Mouse (Mus musculus): ENCODE data around the gene Map2k4. TPM values are rescaled to one million over a fixed set of nuclear protein-coding genes. Genes with fewer than 3 reads are reported as not detected.

Gene Map2k4
- polyA plus RNA-seq, 1 experiment, result 70.0 TPM

- H3K9me3 ChIP-seq (replicated peaks; ENCODE audit: control insufficient read depth, insufficient read depth, low read length, poor library complexity, severe bottlenecking), result no peaks in the 10 kb centered on the region
- no peak overlapping the region for H3K9ac ChIP-seq (ENCODE audit: low read depth, poor library complexity, severe bottlenecking)
- TF ChIP-seq EP300 (IDR thresholded peaks at IDR 0.05; ENCODE audit: insufficient read depth, low read depth, low read length) (no peak), CTCF (IDR thresholded peaks at IDR 0.05; ENCODE audit: low read depth, low read length) (no peak), POLR2A (IDR thresholded peaks at IDR 0.05; ENCODE audit: insufficient read depth, low read length) (no peak)
- H3K27me3 ChIP-seq (ENCODE audit: control insufficient read depth, insufficient read depth, low read length, poor library complexity, severe bottlenecking), result no peaks in the 10 kb centered on the region
- no peaks in the 10 kb centered on the region for H3K36me3 ChIP-seq (ENCODE audit: control insufficient read depth, insufficient read depth, low read length, poor library complexity, severe bottlenecking)
- H3K27ac ChIP-seq (ENCODE audit: insufficient read depth, low read length), result no peak overlapping the region
- no peak overlapping the region for H3K4me3 ChIP-seq (ENCODE audit: low read depth, low read length)
- H3K4me1 ChIP-seq (ENCODE audit: control insufficient read depth, insufficient read depth, low read length), result no peaks in the 10 kb centered on the region
Observed at GRCm38 (mm10) chr11:65750546-65750945, 37.6 kb downstream of the Map2k4 start.

DNA sequence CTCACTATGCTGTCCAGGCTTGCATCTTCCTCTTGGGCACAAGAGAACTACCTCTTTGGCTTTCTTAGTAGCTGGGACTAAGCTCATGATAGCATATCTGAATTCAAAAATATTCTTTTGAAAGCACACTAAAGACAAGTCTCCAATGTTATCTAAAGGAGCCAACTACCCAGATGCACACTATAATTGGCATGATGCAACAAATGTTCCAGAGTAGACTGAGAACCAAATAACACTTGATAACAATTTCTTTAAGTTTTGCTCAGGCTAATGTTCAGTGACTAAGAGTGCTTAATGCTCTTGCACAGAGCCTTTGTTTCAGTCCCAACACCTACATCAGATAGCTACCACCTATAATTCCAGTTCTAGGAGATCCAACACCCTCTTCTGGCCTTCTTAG, 40.7 kb downstream of the Map2k4 start:
- H3K4me1 ChIP-seq (ENCODE audit: control insufficient read depth, insufficient read depth, low read length), result no peaks in the 10 kb centered on the region
- H3K9me3 ChIP-seq (replicated peaks; ENCODE audit: control insufficient read depth, insufficient read depth, low read length, poor library complexity, severe bottlenecking), result no peaks in the 10 kb centered on the region
- H3K27me3 ChIP-seq (ENCODE audit: control insufficient read depth, insufficient read depth, low read length, poor library complexity, severe bottlenecking), result no peaks in the 10 kb centered on the region
- H3K4me3 ChIP-seq (ENCODE audit: low read depth, low read length), result no peak overlapping the region
- no peak for TF ChIP-seq CTCF (IDR thresholded peaks at IDR 0.05; ENCODE audit: low read depth, low read length)
- TF ChIP-seq EP300 (IDR thresholded peaks at IDR 0.05; ENCODE audit: insufficient read depth, low read depth, low read length), result no peak
- TF ChIP-seq POLR2A (IDR thresholded peaks at IDR 0.05; ENCODE audit: insufficient read depth, low read length), result no peak
- no peaks in the 10 kb centered on the region for H3K36me3 ChIP-seq (ENCODE audit: control insufficient read depth, insufficient read depth, low read length, poor library complexity, severe bottlenecking)
- H3K27ac ChIP-seq (ENCODE audit: insufficient read depth, low read length), result no peak overlapping the region
- H3K9ac ChIP-seq (ENCODE audit: low read depth, poor library complexity, severe bottlenecking), result no peak overlapping the region

GRCm38 (mm10) chr11:65745707-65746333, 42.3 kb downstream of the Map2k4 start:
- no peak for TF ChIP-seq EP300 (IDR thresholded peaks at IDR 0.05; ENCODE audit: insufficient read depth, low read depth, low read length)
- TF ChIP-seq CTCF (IDR thresholded peaks at IDR 0.05; ENCODE audit: low read depth, low read length), result no peak
- TF ChIP-seq POLR2A (IDR thresholded peaks at IDR 0.05; ENCODE audit: insufficient read depth, low read length), result no peak
- Histone ChIP-seq H3K27ac (ENCODE audit: insufficient read depth, low read length) (no peak overlapping the region), H3K9me3 (replicated peaks; ENCODE audit: control insufficient read depth, insufficient read depth, low read length, poor library complexity, severe bottlenecking) (no peaks in the 10 kb centered on the region), H3K27me3 (ENCODE audit: control insufficient read depth, insufficient read depth, low read length, poor library complexity, severe bottlenecking) (no peaks in the 10 kb centered on the region), H3K4me1 (ENCODE audit: control insufficient read depth, insufficient read depth, low read length) (no peaks in the 10 kb centered on the region), H3K4me3 (ENCODE audit: low read depth, low read length) (no peak overlapping the region), H3K36me3 (ENCODE audit: control insufficient read depth, insufficient read depth, low read length, poor library complexity, severe bottlenecking) (no peaks in the 10 kb centered on the region), H3K9ac (ENCODE audit: low read depth, poor library complexity, severe bottlenecking) (no peak overlapping the region)

GRCm38 (mm10) chr11:65743866-65744265, 44.2 kb downstream of the Map2k4 start:
- no peaks in the 10 kb centered on the region for H3K9me3 ChIP-seq (replicated peaks; ENCODE audit: control insufficient read depth, insufficient read depth, low read length, poor library complexity, severe bottlenecking)
- H3K27me3 ChIP-seq (ENCODE audit: control insufficient read depth, insufficient read depth, low read length, poor library complexity, severe bottlenecking), result no peaks in the 10 kb centered on the region
- no peak overlapping the region for H3K27ac ChIP-seq (ENCODE audit: insufficient read depth, low read length)
- no peak overlapping the region for H3K9ac ChIP-seq (ENCODE audit: low read depth, poor library complexity, severe bottlenecking)
- no peak overlapping the region for H3K4me3 ChIP-seq (ENCODE audit: low read depth, low read length)
- no peaks in the 10 kb centered on the region for H3K4me1 ChIP-seq (ENCODE audit: control insufficient read depth, insufficient read depth, low read length)
- no peaks in the 10 kb centered on the region for H3K36me3 ChIP-seq (ENCODE audit: control insufficient read depth, insufficient read depth, low read length, poor library complexity, severe bottlenecking)
- no peak for TF ChIP-seq EP300 (IDR thresholded peaks at IDR 0.05; ENCODE audit: insufficient read depth, low read depth, low read length)
- no peak for TF ChIP-seq POLR2A (IDR thresholded peaks at IDR 0.05; ENCODE audit: insufficient read depth, low read length)
- no peak for TF ChIP-seq CTCF (IDR thresholded peaks at IDR 0.05; ENCODE audit: low read depth, low read length)

DNA sequence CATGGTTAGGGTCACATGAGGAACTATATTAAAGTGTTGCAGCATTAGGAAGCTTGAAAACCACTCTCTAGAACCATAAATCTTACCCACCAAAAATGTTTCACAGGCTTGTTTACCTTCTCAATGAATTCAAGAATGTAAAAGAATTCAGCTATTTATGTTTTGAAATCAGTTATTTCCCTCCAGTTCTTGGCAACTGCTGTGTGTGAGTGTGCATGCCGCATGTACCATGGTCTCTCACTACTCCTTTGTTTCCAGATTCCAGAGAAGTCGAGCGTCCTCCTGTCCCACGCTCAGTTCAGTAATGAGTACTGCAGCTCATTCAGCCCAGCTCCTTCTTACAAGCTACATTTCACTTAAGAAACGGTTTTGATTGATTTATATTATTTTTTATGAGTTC, 47.3 kb downstream of the Map2k4 start:
- Histone ChIP-seq H3K4me1 (ENCODE audit: control insufficient read depth, insufficient read depth, low read length) (no peaks in the 10 kb centered on the region), H3K27me3 (ENCODE audit: control insufficient read depth, insufficient read depth, low read length, poor library complexity, severe bottlenecking) (no peaks in the 10 kb centered on the region), H3K36me3 (ENCODE audit: control insufficient read depth, insufficient read depth, low read length, poor library complexity, severe bottlenecking) (no peaks in the 10 kb centered on the region), H3K4me3 (ENCODE audit: low read depth, low read length) (no peak overlapping the region), H3K9me3 (replicated peaks; ENCODE audit: control insufficient read depth, insufficient read depth, low read length, poor library complexity, severe bottlenecking) (no peaks in the 10 kb centered on the region), H3K9ac (ENCODE audit: low read depth, poor library complexity, severe bottlenecking) (no peak overlapping the region), H3K27ac (ENCODE audit: insufficient read depth, low read length) (no peak overlapping the region)
- TF ChIP-seq CTCF (IDR thresholded peaks at IDR 0.05; ENCODE audit: low read depth, low read length) (no peak), EP300 (IDR thresholded peaks at IDR 0.05; ENCODE audit: insufficient read depth, low read depth, low read length) (no peak), POLR2A (IDR thresholded peaks at IDR 0.05; ENCODE audit: insufficient read depth, low read length) (no peak)

DNA sequence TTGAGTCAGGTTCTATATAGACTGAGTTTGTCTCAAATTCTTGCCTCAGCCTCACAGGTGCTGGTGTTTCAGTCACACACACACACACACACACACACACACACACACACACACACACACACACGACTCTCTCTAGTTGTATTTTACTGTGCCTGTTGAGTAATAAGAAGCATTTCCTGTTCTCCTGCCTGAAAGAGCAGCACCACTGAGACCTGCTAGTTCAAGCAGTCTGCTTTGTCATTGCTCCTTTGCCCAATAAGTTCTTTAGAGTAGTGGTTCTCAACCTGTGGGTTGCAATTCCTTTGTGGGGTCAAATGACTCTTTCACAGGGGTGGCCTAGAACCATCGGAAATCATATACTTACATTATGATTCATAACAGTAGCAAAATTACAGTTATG, 47.7 kb downstream of the Map2k4 start:
- H3K4me1 ChIP-seq (ENCODE audit: control insufficient read depth, insufficient read depth, low read length), result no peaks in the 10 kb centered on the region
- no peaks in the 10 kb centered on the region for H3K27me3 ChIP-seq (ENCODE audit: control insufficient read depth, insufficient read depth, low read length, poor library complexity, severe bottlenecking)
- no peak overlapping the region for H3K9ac ChIP-seq (ENCODE audit: low read depth, poor library complexity, severe bottlenecking)
- TF ChIP-seq EP300 (IDR thresholded peaks at IDR 0.05; ENCODE audit: insufficient read depth, low read depth, low read length) (no peak), CTCF (IDR thresholded peaks at IDR 0.05; ENCODE audit: low read depth, low read length) (no peak), POLR2A (IDR thresholded peaks at IDR 0.05; ENCODE audit: insufficient read depth, low read length) (no peak)
- no peaks in the 10 kb centered on the region for H3K9me3 ChIP-seq (replicated peaks; ENCODE audit: control insufficient read depth, insufficient read depth, low read length, poor library complexity, severe bottlenecking)
- no peak overlapping the region for H3K27ac ChIP-seq (ENCODE audit: insufficient read depth, low read length)
- no peak overlapping the region for H3K4me3 ChIP-seq (ENCODE audit: low read depth, low read length)
- H3K36me3 ChIP-seq (ENCODE audit: control insufficient read depth, insufficient read depth, low read length, poor library complexity, severe bottlenecking), result no peaks in the 10 kb centered on the region
